Mouse (Mus musculus) hindbrain, embryonic 14.5 days (tissue): ENCODE measurements around the gene Gps1. TPM values are rescaled to one million over a fixed set of nuclear protein-coding genes. Genes with fewer than 3 reads are reported as not detected.

ENCODE experiments used
- ATAC-seq: fragments of 200-750 bp; cut with Nextera tagmentation; 2 replicates; pipeline ENCODE4 v1.8.0; 2017; ENCODE audit warnings: moderate number of reproducible peaks, mild to moderate bottlenecking, moderate TSS enrichment, moderate library complexity; ENCODE audit not compliant: low FRiP score
- DNase-seq: peaks from one replicate; pipeline ENCODE4 v3.0.0-alpha.2; 2015; ENCODE audit warnings: low spot score
- H3K27ac ChIP-seq: fragments of 300-500 bp; sonication (generic); 2 replicates; pipeline ENCODE4 v1.5.1; 2014; ENCODE audit warnings: mild to moderate bottlenecking, moderate library complexity
- H3K27me3 ChIP-seq: fragments of 300-500 bp; sonication (generic); 2 replicates; pipeline ENCODE4 v1.6.1; 2014; ENCODE audit warnings: mild to moderate bottlenecking, low read length, mixed read lengths; ENCODE audit not compliant: control insufficient read depth, insufficient read depth
- H3K36me3 ChIP-seq: fragments of 300-500 bp; sonication (generic); replicated peaks from 2 replicates; pipeline ENCODE4 v1.6.1; 2014; ENCODE audit not compliant: control insufficient read depth, insufficient read depth
- H3K4me1 ChIP-seq: fragments of 300-500 bp; sonication (generic); replicated peaks from 2 replicates; pipeline ENCODE4 v1.6.1; 2014; ENCODE audit warnings: antibody characterized with exemption, low read length, mixed read lengths; ENCODE audit not compliant: control insufficient read depth, insufficient read depth
- H3K4me2 ChIP-seq: fragments of 300-500 bp; sonication (generic); replicated peaks from 2 replicates; pipeline ENCODE4 v1.6.1; 2014; ENCODE audit warnings: mild to moderate bottlenecking, moderate library complexity
- H3K4me3 ChIP-seq: fragments of 300-500 bp; sonication (generic); replicated peaks from 2 replicates; pipeline ENCODE4 v1.5.1; 2014; ENCODE audit warnings: mild to moderate bottlenecking, low read length
- H3K9ac ChIP-seq: fragments of 300-500 bp; sonication (generic); 2 replicates; pipeline ENCODE4 v1.6.1; 2014
- H3K9me3 ChIP-seq: fragments of 300-500 bp; sonication (generic); 2 replicates; pipeline ENCODE4 v1.6.1; 2016; ENCODE audit warnings: low read length; ENCODE audit not compliant: control insufficient read depth
- WGBS: fragments of 180-500 bp; shearing (Covaris S2); extraction: QIAGEN DNeasy Blood & Tissue Kit; methylation state at CpG from one replicate; pipeline ENCODE4 v1.1.7; 2014; 5-methylcytosine and 5-hydroxymethylcytosine counted together
- polyA plus RNA-seq: library from polyadenylated mRNA; unstranded; fragments of >200 nt; fragmentation: Nextera tagmentation; extraction: Ambion mirVana; gene quantifications from 2 replicates; pipeline ENCODE4 v1.2.1, GENCODE M21; 2014

Gene Gps1
- polyA plus RNA-seq, 1 experiment from 2014 or later, result 288 TPM

- peak overlapping the region; percentile 58 for H3K27ac ChIP-seq
- no peaks in the 10 kb centered on the region for H3K27me3 ChIP-seq
- no peak overlapping the region for H3K9ac ChIP-seq
- H3K4me1 ChIP-seq, result no peaks in the 10 kb centered on the region
- peak; percentile 34 for DNase-seq
- WGBS, result 57% methylated on average over 8 of the region's 8 CpGs
- H3K4me2 ChIP-seq, result no peak overlapping the region
- ATAC-seq, result peak; percentile 77
- H3K36me3 ChIP-seq, result no peaks in the 10 kb centered on the region
- H3K9me3 ChIP-seq, result no peaks in the 10 kb centered on the region
- no peak overlapping the region for H3K4me3 ChIP-seq
Observed at GRCm38 (mm10) chr11:120833555-120834280, 49.6 kb downstream of the Gps1 start.

Other genes with a start within 250 kb of the Gps1 start
- 248 and 261 TPM in 2 replicates for gene Mcrip1, start 234.5 kb upstream of the Gps1 start, polyA plus RNA-seq
- 0.29 TPM in 1 of 2 replicates, not detected in the other for gene Ppp1r27, start 233.1 kb upstream of the Gps1 start, polyA plus RNA-seq
- gene P4hb, start 211.0 kb upstream of the Gps1 start, polyA plus RNA-seq, result 295 and 326 TPM in 2 replicates
- gene Arhgdia, start 202.6 kb upstream of the Gps1 start, polyA plus RNA-seq, result 435 and 490 TPM in 2 replicates
- 237 and 252 TPM in 2 replicates for gene Alyref, start 185.9 kb upstream of the Gps1 start, polyA plus RNA-seq
- gene Anapc11, start 185.9 kb upstream of the Gps1 start, polyA plus RNA-seq, result 227 and 229 TPM in 2 replicates
- gene Npb, start 175.8 kb upstream of the Gps1 start, polyA plus RNA-seq, result 0.83 and 1.5 TPM in 2 replicates
- gene Pcyt2, start 166.3 kb upstream of the Gps1 start, polyA plus RNA-seq, result 173 and 181 TPM in 2 replicates
- gene Sirt7, start 159.0 kb upstream of the Gps1 start, polyA plus RNA-seq, result 35.5 and 37.0 TPM in 2 replicates
- gene Mafg, start 150.7 kb upstream of the Gps1 start, polyA plus RNA-seq, result 35.4 and 37.8 TPM in 2 replicates
- 16.8 and 17.9 TPM in 2 replicates for gene Pycr1, start 140.5 kb upstream of the Gps1 start, polyA plus RNA-seq
- gene Myadml2, start 136.1 kb upstream of the Gps1 start, polyA plus RNA-seq, result 1.1 and 1.4 TPM in 2 replicates
- 2.2 and 3.5 TPM in 2 replicates for gene Notum, start 123.1 kb upstream of the Gps1 start, polyA plus RNA-seq
- 123 and 136 TPM in 2 replicates for gene Aspscr1, start 111.3 kb upstream of the Gps1 start, polyA plus RNA-seq
- gene Cenpx, start 70.5 kb upstream of the Gps1 start, polyA plus RNA-seq, result 95.7 and 106 TPM in 2 replicates
- gene Lrrc45, start 70.3 kb upstream of the Gps1 start, polyA plus RNA-seq, result 52.7 and 56.5 TPM in 2 replicates
- gene Rac3, start 62.8 kb upstream of the Gps1 start, polyA plus RNA-seq, result 124 and 134 TPM in 2 replicates
- gene Dcxr, start 57.0 kb upstream of the Gps1 start, polyA plus RNA-seq, result 9.0 and 13.7 TPM in 2 replicates
- 0.64 and 0.90 TPM in 2 replicates for gene Cbr2, start 52.2 kb upstream of the Gps1 start, polyA plus RNA-seq
- 1.8 and 2.2 TPM in 2 replicates for gene Hmga1b, start 21.5 kb upstream of the Gps1 start, polyA plus RNA-seq
- gene Rfng, start 65 bp upstream of the Gps1 start, polyA plus RNA-seq, result 86.1 and 87.0 TPM in 2 replicates
- gene Dus1l, start 12.1 kb downstream of the Gps1 start, polyA plus RNA-seq, result 43.8 and 43.9 TPM in 2 replicates
- gene Fasn, start 40.3 kb downstream of the Gps1 start, polyA plus RNA-seq, result 119 and 135 TPM in 2 replicates
- gene Ccdc57, start 148.6 kb downstream of the Gps1 start, polyA plus RNA-seq, result 5.0 and 5.2 TPM in 2 replicates
- gene Slc16a3, start 164.2 kb downstream of the Gps1 start, polyA plus RNA-seq, result 4.2 and 4.4 TPM in 2 replicates
- 73.3 and 77.4 TPM in 2 replicates for gene Csnk1d, start 207.1 kb downstream of the Gps1 start, polyA plus RNA-seq